Mouse (Mus musculus): ENCODE measurements around the gene Ptprd. TPM values are rescaled to one million over a fixed set of nuclear protein-coding genes. Genes with fewer than 3 reads are reported as not detected.

Ptprd gene
- polyA plus RNA-seq (2011; ENCODE audit: insufficient read depth, insufficient read length, low replicate concordance, missing spikeins) = 4.8 and 7.4 TPM in 2 replicates

DNA sequence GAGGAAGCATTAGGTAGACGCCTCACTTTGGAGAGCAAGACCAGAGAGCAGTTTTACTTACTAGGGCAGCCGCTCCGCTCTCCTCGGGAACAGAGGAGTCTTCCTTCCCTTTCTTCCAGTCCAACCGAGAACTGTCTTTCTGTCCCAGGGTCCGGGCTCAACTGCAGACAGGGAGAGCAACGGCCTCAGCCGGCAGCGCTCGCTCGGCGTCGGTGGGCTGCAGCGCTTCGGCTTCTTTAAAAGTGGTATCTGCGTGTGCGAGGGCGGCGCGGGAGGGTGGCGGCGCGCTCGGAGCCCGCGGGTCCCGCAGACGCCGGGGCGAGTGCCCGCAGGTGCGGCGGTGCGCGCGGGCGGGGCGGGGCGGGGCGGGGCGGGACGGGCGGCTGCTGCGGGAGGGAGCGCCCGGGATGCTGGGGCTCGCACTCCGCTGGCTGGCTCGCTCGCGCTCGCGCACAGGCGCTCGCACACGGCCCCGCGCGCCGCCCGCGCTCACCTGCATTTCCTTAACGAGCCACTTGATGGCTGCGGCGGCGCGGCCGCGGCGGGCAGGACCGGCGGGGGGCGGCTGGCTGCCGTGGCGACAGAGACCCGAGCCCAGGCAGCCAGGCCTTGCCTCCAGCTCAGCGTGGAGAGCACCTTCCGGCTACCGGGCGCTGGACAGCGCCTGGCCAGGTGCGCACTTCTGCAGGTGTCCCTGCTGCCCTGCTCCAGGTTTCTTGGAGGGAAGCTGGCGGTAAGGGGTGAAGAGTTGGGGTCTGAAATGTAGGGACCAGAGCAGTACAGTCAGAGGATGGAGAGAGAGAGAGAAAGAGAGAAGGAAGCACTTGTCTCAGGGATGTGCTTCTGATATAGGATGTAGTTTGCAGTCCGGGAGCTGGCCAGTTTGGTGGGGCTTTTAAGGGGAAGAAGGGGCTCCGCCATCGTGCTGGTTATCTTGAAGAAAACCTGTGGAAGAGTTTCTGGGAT, at the start of gene Ptprd:
Ptprd (minus strand) TSS at position 433 of the 966 bp plus-strand sequence.
- WGBS = 5% methylated on average over 75 of the region's 86 CpGs
- TF ChIP-seq POLR2A (IDR thresholded peaks at IDR 0.05; ENCODE audit: borderline replicate concordance, control insufficient read depth, low read depth, low read length) (no peak), CTCF (IDR thresholded peaks at IDR 0.05; ENCODE audit: control insufficient read depth, insufficient read depth, low read length) (no peak)
- no peaks in the 10 kb centered on the region for H3K4me1 ChIP-seq (ENCODE audit: control insufficient read depth, insufficient read depth, low read length)
- no peak within 1 kb of the TSS for H3K27ac ChIP-seq (ENCODE audit: control insufficient read depth, insufficient read depth, low read depth, low read length, poor library complexity)
- H3K4me3 ChIP-seq (replicated peaks; ENCODE audit: control insufficient read depth, low read depth, low read length) = no peak within 1 kb of the TSS

DNA sequence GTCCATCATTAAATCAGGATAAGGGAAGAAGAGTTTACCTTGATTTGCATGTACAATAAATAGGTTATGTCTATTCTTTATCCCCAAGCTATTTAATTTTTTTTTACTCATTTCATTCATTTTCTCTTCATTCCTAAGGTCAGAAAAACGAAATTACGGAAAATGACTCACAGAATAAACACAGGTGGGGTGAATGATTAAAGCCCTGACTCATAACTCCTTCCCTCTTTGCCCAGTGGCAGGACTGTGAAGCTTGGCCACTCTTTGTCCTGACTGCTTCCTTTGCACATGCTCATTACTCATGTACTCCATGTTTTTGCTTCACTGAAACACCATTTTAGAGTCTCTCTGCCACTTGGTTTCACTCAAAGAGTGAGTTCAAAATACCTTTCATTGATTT, 24.1 kb upstream of the Ptprd start:
- WGBS = 63% methylated on average over 2 of the region's 2 CpGs
- Histone ChIP-seq H3K4me3 (replicated peaks; ENCODE audit: control insufficient read depth, low read depth, low read length) (no peak overlapping the region), H3K27ac (ENCODE audit: control insufficient read depth, insufficient read depth, low read depth, low read length, poor library complexity) (no peak overlapping the region), H3K4me1 (ENCODE audit: control insufficient read depth, insufficient read depth, low read length) (no peaks in the 10 kb centered on the region)
- TF ChIP-seq CTCF (IDR thresholded peaks at IDR 0.05; ENCODE audit: control insufficient read depth, insufficient read depth, low read length) (no peak), POLR2A (IDR thresholded peaks at IDR 0.05; ENCODE audit: borderline replicate concordance, control insufficient read depth, low read depth, low read length) (no peak)

DNA sequence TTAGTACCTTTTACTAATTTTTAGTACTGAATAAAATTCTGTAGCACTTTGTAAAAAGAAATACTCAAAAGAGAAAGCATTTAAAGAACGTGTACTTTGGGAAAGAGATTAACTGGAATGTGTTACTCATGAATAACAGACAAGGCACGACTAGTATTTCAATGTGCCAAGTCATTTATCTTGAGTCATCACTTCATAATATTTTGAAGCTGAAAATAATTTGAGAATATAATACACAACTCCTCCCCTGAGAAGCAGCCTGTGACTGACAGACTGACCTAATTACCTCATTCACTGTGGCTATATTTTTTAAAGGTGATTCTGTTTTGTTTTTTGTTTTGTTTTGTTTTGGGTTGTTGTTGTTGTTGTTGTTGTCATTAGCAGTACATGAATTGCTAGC, 23.6 kb upstream of the Ptprd start:
- 65% methylated on average over 2 of the region's 2 CpGs for WGBS
- no peak overlapping the region for H3K27ac ChIP-seq (ENCODE audit: control insufficient read depth, insufficient read depth, low read depth, low read length, poor library complexity)
- no peaks in the 10 kb centered on the region for H3K4me1 ChIP-seq (ENCODE audit: control insufficient read depth, insufficient read depth, low read length)
- H3K4me3 ChIP-seq (replicated peaks; ENCODE audit: control insufficient read depth, low read depth, low read length) = no peak overlapping the region
- TF ChIP-seq POLR2A (IDR thresholded peaks at IDR 0.05; ENCODE audit: borderline replicate concordance, control insufficient read depth, low read depth, low read length) = no peak
- no peak for TF ChIP-seq CTCF (IDR thresholded peaks at IDR 0.05; ENCODE audit: control insufficient read depth, insufficient read depth, low read length)

DNA sequence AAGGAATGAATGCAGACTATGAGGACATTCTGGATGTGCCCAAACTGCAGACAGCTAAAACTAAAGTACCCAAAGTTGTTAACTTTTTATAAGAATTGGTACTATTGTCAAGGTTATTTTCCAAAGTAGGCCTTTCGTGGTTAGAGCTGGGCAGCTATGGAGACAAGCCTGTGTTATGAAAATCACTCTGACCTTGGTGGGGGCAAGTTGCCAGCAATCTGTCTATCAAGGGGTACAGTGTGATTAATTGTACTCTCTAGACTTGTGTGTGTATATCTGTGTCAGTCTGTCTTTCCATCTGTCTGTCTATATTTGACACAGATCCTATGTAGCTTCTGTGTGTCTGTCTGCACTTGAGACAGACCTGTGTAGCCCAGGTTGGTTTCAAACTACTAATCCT, 22.9 kb upstream of the Ptprd start:
- Histone ChIP-seq H3K4me1 (ENCODE audit: control insufficient read depth, insufficient read depth, low read length) (no peaks in the 10 kb centered on the region), H3K27ac (ENCODE audit: control insufficient read depth, insufficient read depth, low read depth, low read length, poor library complexity) (no peak overlapping the region), H3K4me3 (replicated peaks; ENCODE audit: control insufficient read depth, low read depth, low read length) (no peak overlapping the region)
- 84% methylated on average over 1 of the region's 1 CpGs for WGBS
- TF ChIP-seq POLR2A (IDR thresholded peaks at IDR 0.05; ENCODE audit: borderline replicate concordance, control insufficient read depth, low read depth, low read length) (no peak), CTCF (IDR thresholded peaks at IDR 0.05; ENCODE audit: control insufficient read depth, insufficient read depth, low read length) (no peak)

DNA sequence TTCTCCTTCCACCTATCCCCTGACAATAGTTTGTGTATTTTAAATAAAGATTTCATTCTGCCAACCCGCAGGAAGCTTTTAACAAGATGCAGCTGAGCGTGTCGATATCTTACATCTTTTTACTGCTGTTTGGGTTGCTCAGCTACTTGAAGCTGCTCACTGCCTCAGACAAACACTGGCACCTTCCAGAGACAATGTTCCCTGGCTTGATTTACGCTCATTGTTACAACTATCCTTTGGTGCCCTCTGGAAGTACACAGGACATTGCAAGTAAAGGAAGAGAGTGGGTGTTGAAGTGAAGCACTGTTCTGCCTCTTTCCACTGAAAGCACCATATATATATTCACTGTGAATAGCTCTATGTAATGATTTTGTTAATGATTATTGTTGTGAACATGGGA, 2.2 kb upstream of the Ptprd start:
- WGBS = 69% methylated on average over 4 of the region's 4 CpGs
- Histone ChIP-seq H3K4me1 (ENCODE audit: control insufficient read depth, insufficient read depth, low read length) (no peaks in the 10 kb centered on the region), H3K4me3 (replicated peaks; ENCODE audit: control insufficient read depth, low read depth, low read length) (no peak overlapping the region), H3K27ac (ENCODE audit: control insufficient read depth, insufficient read depth, low read depth, low read length, poor library complexity) (no peak overlapping the region)
- TF ChIP-seq POLR2A (IDR thresholded peaks at IDR 0.05; ENCODE audit: borderline replicate concordance, control insufficient read depth, low read depth, low read length) (no peak), CTCF (IDR thresholded peaks at IDR 0.05; ENCODE audit: control insufficient read depth, insufficient read depth, low read length) (no peak)

DNA sequence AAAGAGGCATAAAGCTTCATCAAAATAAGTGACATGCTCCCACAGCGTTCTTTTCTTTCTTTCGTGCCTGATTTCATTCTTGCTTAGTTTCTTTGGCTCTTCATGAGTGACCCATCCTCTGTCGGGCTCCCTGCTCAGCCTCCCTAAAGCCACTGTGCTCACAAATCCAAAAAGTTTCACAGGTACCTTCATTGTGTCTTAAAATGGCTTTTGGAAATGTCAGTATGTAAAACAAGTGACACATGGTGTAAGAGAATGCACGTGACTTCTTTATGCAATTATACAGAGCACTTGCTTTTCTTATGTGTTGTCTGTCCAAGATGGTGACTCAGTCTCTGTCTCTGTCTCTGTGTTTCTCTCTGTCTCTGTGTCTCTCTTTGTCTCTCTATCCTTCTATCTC, 1.2 kb upstream of the Ptprd start:
- TF ChIP-seq POLR2A (IDR thresholded peaks at IDR 0.05; ENCODE audit: borderline replicate concordance, control insufficient read depth, low read depth, low read length) (no peak), CTCF (IDR thresholded peaks at IDR 0.05; ENCODE audit: control insufficient read depth, insufficient read depth, low read length) (no peak)
- Histone ChIP-seq H3K4me3 (replicated peaks; ENCODE audit: control insufficient read depth, low read depth, low read length) (no peak overlapping the region), H3K4me1 (ENCODE audit: control insufficient read depth, insufficient read depth, low read length) (no peaks in the 10 kb centered on the region), H3K27ac (ENCODE audit: control insufficient read depth, insufficient read depth, low read depth, low read length, poor library complexity) (no peak overlapping the region)
- 70% methylated on average over 4 of the region's 4 CpGs for WGBS

DNA sequence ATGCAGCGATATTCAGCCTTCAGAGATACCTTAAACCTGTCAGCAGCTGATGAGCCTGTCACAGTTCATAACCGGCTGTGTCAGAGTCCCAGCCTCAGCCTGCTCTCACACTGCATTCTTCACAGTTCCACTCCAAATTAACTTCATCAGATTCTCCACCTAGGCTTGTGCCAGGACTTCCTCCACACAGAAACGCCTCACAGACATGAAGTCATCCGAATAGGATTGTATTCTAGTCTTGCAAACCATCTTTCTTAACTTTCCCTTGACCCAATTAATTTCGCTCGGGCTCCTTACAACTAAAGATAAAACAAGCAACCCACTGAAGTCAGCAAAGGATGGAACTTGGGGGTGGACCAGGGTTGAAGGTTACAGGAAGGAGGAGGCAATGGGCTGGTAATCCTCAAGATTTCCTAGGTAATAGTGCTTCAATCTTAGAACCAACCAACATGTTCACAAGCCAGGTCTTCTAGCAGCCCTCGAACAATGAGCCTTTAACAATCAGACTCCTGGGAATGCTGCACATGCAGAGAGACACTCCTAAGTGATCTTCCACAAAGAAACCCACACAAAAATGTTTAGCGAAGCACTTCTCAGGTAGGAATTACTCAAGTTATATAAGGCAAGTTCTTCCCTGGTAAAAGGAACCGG, 758 bp downstream of the Ptprd start:
- Histone ChIP-seq H3K4me3 (replicated peaks; ENCODE audit: control insufficient read depth, low read depth, low read length) (no peak overlapping the region), H3K27ac (ENCODE audit: control insufficient read depth, insufficient read depth, low read depth, low read length, poor library complexity) (no peak overlapping the region), H3K4me1 (ENCODE audit: control insufficient read depth, insufficient read depth, low read length) (no peaks in the 10 kb centered on the region)
- WGBS = 32% methylated on average over 9 of the region's 9 CpGs
- no peak for TF ChIP-seq CTCF (IDR thresholded peaks at IDR 0.05; ENCODE audit: control insufficient read depth, insufficient read depth, low read length)
- no peak for TF ChIP-seq POLR2A (IDR thresholded peaks at IDR 0.05; ENCODE audit: borderline replicate concordance, control insufficient read depth, low read depth, low read length)

DNA sequence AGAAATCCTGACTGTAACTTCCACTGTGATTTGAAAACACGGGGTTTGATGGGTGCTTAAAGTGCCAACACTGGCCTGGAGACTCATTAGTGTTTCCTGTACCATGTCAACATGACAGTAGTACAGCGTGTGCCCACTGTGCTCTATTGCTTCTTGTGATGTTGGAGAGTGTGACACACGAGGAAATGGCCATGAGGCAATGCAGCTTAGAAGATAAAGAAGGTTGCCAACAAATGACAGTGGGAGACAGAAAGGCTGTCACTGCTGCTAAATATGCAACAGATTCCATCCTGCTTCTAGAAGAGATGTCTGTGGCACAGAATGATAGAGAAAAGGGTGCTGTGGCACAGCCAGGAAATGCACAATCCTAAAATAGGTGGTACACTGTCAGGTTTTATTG, 6.7 kb downstream of the Ptprd start:
- no peak for TF ChIP-seq CTCF (IDR thresholded peaks at IDR 0.05; ENCODE audit: control insufficient read depth, insufficient read depth, low read length)
- no peak for TF ChIP-seq POLR2A (IDR thresholded peaks at IDR 0.05; ENCODE audit: borderline replicate concordance, control insufficient read depth, low read depth, low read length)
- Histone ChIP-seq H3K27ac (ENCODE audit: control insufficient read depth, insufficient read depth, low read depth, low read length, poor library complexity) (no peak overlapping the region), H3K4me3 (replicated peaks; ENCODE audit: control insufficient read depth, low read depth, low read length) (no peak overlapping the region), H3K4me1 (ENCODE audit: control insufficient read depth, insufficient read depth, low read length) (no peaks in the 10 kb centered on the region)
- WGBS = 37% methylated on average over 3 of the region's 3 CpGs
